Mouse (Mus musculus): ENCODE results near the gene Gm7073. TPM values are rescaled to one million over a fixed set of nuclear protein-coding genes. Genes with fewer than 3 reads are reported as not detected.

The Gm7073 gene
- total and polyA plus RNA-seq, 3 experiments, result not detected

DNA sequence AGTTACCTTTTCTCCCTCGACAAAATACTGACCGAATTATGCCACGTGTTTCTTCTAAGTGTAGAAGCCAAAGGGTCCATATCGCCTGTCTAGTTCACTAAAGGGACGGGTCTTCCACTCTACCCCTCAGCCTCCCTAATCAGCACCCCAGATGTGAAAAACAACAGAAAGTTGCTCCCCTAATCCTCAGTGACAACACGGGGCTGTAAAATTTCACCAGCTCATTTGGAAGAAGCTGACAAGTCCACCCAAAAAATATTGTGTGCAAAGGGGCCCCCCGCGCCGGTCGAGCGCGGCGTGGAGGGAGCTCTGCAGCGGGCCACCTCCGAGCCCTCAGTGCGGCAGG, 8.0 kb upstream of the Gm7073 start:
- no peaks in the 10 kb centered on the region for H3K36me3 ChIP-seq (replicated peaks in 1 of 2; ENCODE audit: control insufficient read depth in 1 of 2, insufficient read depth in 1 of 2, low read length in 1 of 2)
- H3K9me3 ChIP-seq (replicated peaks; ENCODE audit: low read length), result no peaks in the 10 kb centered on the region
- no peak overlapping the region for H3K4me3 ChIP-seq (replicated peaks in 1 of 3; ENCODE audit: low read depth in 2 of 3, low read length in 2 of 3, poor library complexity in 1 of 3)
- no peak overlapping the region for H3K4me2 ChIP-seq (ENCODE audit: insufficient read depth, low read depth, poor library complexity, severe bottlenecking)
- dilution Hi-C loops (cut with MboI; ENCODE audit: extremely low pct_ligation_motif_present, extremely low pct_unique_long_range_greater_than_20kb, low sequenced_read_pairs), result no loop called here
- in situ Hi-C loops (cut with MboI; ENCODE audit: low pct_ligation_motif_present, low pct_unique_long_range_greater_than_20kb, low sequenced_read_pairs), result no loop called here
- H3K4me1 ChIP-seq (ENCODE audit: control insufficient read depth in 1 of 2, insufficient read depth in 2 of 2), result no peaks in the 10 kb centered on the region
- TF ChIP-seq GABPA (IDR thresholded peaks at IDR 0.05; ENCODE audit: insufficient replicate concordance, low read depth, low read length) (no peak), JUN (IDR thresholded peaks at IDR 0.05; ENCODE audit: insufficient read depth, low read depth, low read length) (no peak), MEF2A (IDR thresholded peaks at IDR 0.05; ENCODE audit: borderline replicate concordance, low read depth, low read length) (no peak), POLR2AphosphoS2 (IDR thresholded peaks at IDR 0.05; ENCODE audit: low read depth, low read length) (no peak), MAX (IDR thresholded peaks at IDR 0.05; ENCODE audit: low read length) (no peak), JUND (conservative IDR thresholded peaks at IDR 0.05; ENCODE audit: low read depth, low read length) (no peak)
- no peak overlapping the region for H3K27ac ChIP-seq (ENCODE audit: insufficient read depth, low read depth)
- H3K9ac ChIP-seq (ENCODE audit: insufficient read depth, low read depth), result no peak overlapping the region
- H3K27me3 ChIP-seq (replicated peaks), result no peaks in the 10 kb centered on the region
- DNase-seq (ENCODE audit: extremely low read depth), result no peak
- no peaks in the 10 kb centered on the region for H3K79me2 ChIP-seq (replicated peaks; ENCODE audit: control insufficient read depth, extremely low read depth, insufficient read depth, poor library complexity, severe bottlenecking)

DNA sequence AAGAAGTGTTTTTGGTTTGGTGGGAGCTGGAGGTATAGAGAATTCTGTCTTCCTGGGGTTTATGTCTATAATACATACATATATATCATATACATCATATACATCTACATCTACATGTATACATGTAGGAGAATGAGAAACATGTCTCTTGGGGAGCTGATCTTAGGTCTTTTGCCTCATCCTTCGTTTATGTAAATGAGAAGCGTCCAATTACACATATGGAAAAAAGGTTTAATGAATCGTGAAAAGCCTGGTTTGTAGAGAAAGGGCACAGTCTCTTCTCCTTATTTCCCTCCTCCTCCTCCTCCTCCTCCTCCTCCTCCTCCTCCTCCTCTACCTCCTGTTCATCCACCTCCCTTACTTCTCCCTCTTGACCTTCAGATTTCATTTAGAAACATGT, 6.9 kb upstream of the Gm7073 start:
- no peaks in the 10 kb centered on the region for H3K79me2 ChIP-seq (replicated peaks; ENCODE audit: control insufficient read depth, extremely low read depth, insufficient read depth, poor library complexity, severe bottlenecking)
- H3K4me3 ChIP-seq (replicated peaks in 1 of 3; ENCODE audit: low read depth in 2 of 3, low read length in 2 of 3, poor library complexity in 1 of 3), result no peak overlapping the region
- dilution Hi-C loops (cut with MboI; ENCODE audit: extremely low pct_ligation_motif_present, extremely low pct_unique_long_range_greater_than_20kb, low sequenced_read_pairs) (no loop called here), in situ Hi-C loops (cut with MboI; ENCODE audit: low pct_ligation_motif_present, low pct_unique_long_range_greater_than_20kb, low sequenced_read_pairs) (no loop called here)
- H3K9ac ChIP-seq (ENCODE audit: insufficient read depth, low read depth), result no peak overlapping the region
- H3K4me1 ChIP-seq (ENCODE audit: control insufficient read depth in 1 of 2, insufficient read depth in 2 of 2), result no peaks in the 10 kb centered on the region
- no peak for TF ChIP-seq EP300 (IDR thresholded peaks at IDR 0.05; ENCODE audit: low read length)
- no peak for TF ChIP-seq ZMIZ1 (IDR thresholded peaks at IDR 0.05; ENCODE audit: low read depth, low read length)
- no peak for TF ChIP-seq PAX5 (IDR thresholded peaks at IDR 0.05; ENCODE audit: low read length)
- no peak for TF ChIP-seq JUN (IDR thresholded peaks at IDR 0.05; ENCODE audit: insufficient read depth, low read depth, low read length)
- no peak for TF ChIP-seq SIN3A (IDR thresholded peaks at IDR 0.05; ENCODE audit: low read length)
- no peak for TF ChIP-seq NELFE (IDR thresholded peaks at IDR 0.05; ENCODE audit: low read depth, low read length)
- no peak for TF ChIP-seq RAD21 (IDR thresholded peaks at IDR 0.05; ENCODE audit: low read depth, low read length)
- TF ChIP-seq TCF12 (IDR thresholded peaks at IDR 0.05; ENCODE audit: low read depth, low read length), result no peak
- no peak for TF ChIP-seq ZC3H11A (IDR thresholded peaks at IDR 0.05; ENCODE audit: low read depth, low read length)
- no peak for TF ChIP-seq JUND (conservative IDR thresholded peaks at IDR 0.05; ENCODE audit: low read depth, low read length)
- no peak for TF ChIP-seq SMC3 (IDR thresholded peaks at IDR 0.05; ENCODE audit: low read depth, low read length)
- TF ChIP-seq USF1 (IDR thresholded peaks at IDR 0.05; ENCODE audit: low read depth, low read length), result no peak
- no peak for TF ChIP-seq HCFC1 (IDR thresholded peaks at IDR 0.05; ENCODE audit: low read depth, low read length)
- TF ChIP-seq KAT2A (IDR thresholded peaks at IDR 0.05; ENCODE audit: insufficient replicate concordance, low read length), result no peak
- no peak for TF ChIP-seq TBP (conservative IDR thresholded peaks at IDR 0.05; ENCODE audit: low read depth, low read length)
- no peak for TF ChIP-seq ZNF384 (IDR thresholded peaks at IDR 0.05; ENCODE audit: low read depth, low read length)
- TF ChIP-seq MYC (IDR thresholded peaks at IDR 0.05; ENCODE audit: low read depth, low read length), result no peak
- no peak for TF ChIP-seq UBTF (IDR thresholded peaks at IDR 0.05; ENCODE audit: low read depth, low read length)
- no peak overlapping the region for H3K4me2 ChIP-seq (ENCODE audit: insufficient read depth, low read depth, poor library complexity, severe bottlenecking)
- no peaks in the 10 kb centered on the region for H3K36me3 ChIP-seq (replicated peaks in 1 of 2; ENCODE audit: control insufficient read depth in 1 of 2, insufficient read depth in 1 of 2, low read length in 1 of 2)
- no peaks in the 10 kb centered on the region for H3K9me3 ChIP-seq (replicated peaks; ENCODE audit: low read length)
- H3K27ac ChIP-seq (ENCODE audit: insufficient read depth, low read depth), result no peak overlapping the region
- no peaks in the 10 kb centered on the region for H3K27me3 ChIP-seq (replicated peaks)
- DNase-seq (ENCODE audit: extremely low read depth), result no peak

Measured in CH12.LX (cell line).